Mouse (Mus musculus): ENCODE data around the gene Sult1e1. TPM values are rescaled to one million over a fixed set of nuclear protein-coding genes. Genes with fewer than 3 reads are reported as not detected.

Sult1e1 gene
- total and polyA plus RNA-seq, 3 experiments: not detected

- no peaks in the 10 kb centered on the region for H3K79me2 ChIP-seq (ENCODE audit: control insufficient read depth, insufficient read depth, low read length, poor library complexity)
- no peaks in the 10 kb centered on the region for H3K9me3 ChIP-seq (replicated peaks; ENCODE audit: insufficient read depth, low read length)
- TF ChIP-seq ETS1 (IDR thresholded peaks at IDR 0.05; ENCODE audit: low read depth, low read length) (no peak), RAD21 (IDR thresholded peaks at IDR 0.05; ENCODE audit: low read depth, low read length) (no peak), ZC3H11A (IDR thresholded peaks at IDR 0.05; ENCODE audit: low read depth, low read length) (no peak), KAT2A (conservative IDR thresholded peaks at IDR 0.05; ENCODE audit: low read depth, low read length) (no peak), POLR2AphosphoS2 (IDR thresholded peaks at IDR 0.05; ENCODE audit: low read length) (no peak), UBTF (IDR thresholded peaks at IDR 0.05; ENCODE audit: borderline replicate concordance, insufficient read depth, low read depth, low read length) (no peak), TAL1 (IDR thresholded peaks at IDR 0.05; ENCODE audit: low read length) (no peak), TCF12 (IDR thresholded peaks at IDR 0.05; ENCODE audit: low read depth, low read length) (no peak), SIN3A (IDR thresholded peaks at IDR 0.05; ENCODE audit: low read length) (no peak), ZMIZ1 (IDR thresholded peaks at IDR 0.05; ENCODE audit: low read depth, low read length) (no peak), GATA1 (IDR thresholded peaks at IDR 0.05; ENCODE audit: low read depth, low read length) (no peak), HCFC1 (IDR thresholded peaks at IDR 0.05; ENCODE audit: low read depth, low read length) (no peak), BHLHE40 (IDR thresholded peaks at IDR 0.05; ENCODE audit: borderline replicate concordance, low read depth, low read length) (no peak), MAZ (IDR thresholded peaks at IDR 0.05; ENCODE audit: low read depth, low read length) (no peak), CTCF (IDR thresholded peaks at IDR 0.05 in 2 of 3, conservative IDR thresholded peaks at IDR 0.05 in 1 of 3; ENCODE audit: control insufficient read depth in 1 of 3, insufficient read depth in 1 of 3, low read depth in 2 of 3, low read length in 3 of 3, poor library complexity in 1 of 3, severe bottlenecking in 1 of 3) (no peak), ZNF384 (IDR thresholded peaks at IDR 0.05; ENCODE audit: low read depth, low read length) (no peak), SMC3 (IDR thresholded peaks at IDR 0.05; ENCODE audit: low read depth, low read length) (no peak), POLR2A (IDR thresholded peaks at IDR 0.05; ENCODE audit: control insufficient read depth in 1 of 2, insufficient read depth in 1 of 2, low read depth in 1 of 2, low read length in 2 of 2, poor library complexity in 1 of 2) (no peak), EP300 (IDR thresholded peaks at IDR 0.05; ENCODE audit: low read depth in 1 of 2, low read length in 2 of 2) (no peak), MXI1 (IDR thresholded peaks at IDR 0.05; ENCODE audit: low read depth, low read length) (no peak)
- H3K27me3 ChIP-seq (ENCODE audit: control insufficient read depth in 1 of 2, insufficient read depth in 2 of 2, low read length in 2 of 2): no peaks in the 10 kb centered on the region
- no peak overlapping the region for H3K9ac ChIP-seq (ENCODE audit: control insufficient read depth, low read depth, low read length, poor library complexity, severe bottlenecking)
- no peaks in the 10 kb centered on the region for H3K4me1 ChIP-seq (ENCODE audit: control insufficient read depth in 1 of 2, insufficient read depth in 2 of 2, low read length in 2 of 2)
- H3K36me3 ChIP-seq (ENCODE audit: control insufficient read depth in 1 of 2, insufficient read depth in 2 of 2, low read length in 2 of 2): no peaks in the 10 kb centered on the region
- DNase-seq (ENCODE audit: low read depth, low spot score): no peak
- no peak overlapping the region for H3K27ac ChIP-seq (ENCODE audit: control insufficient read depth, low read depth, low read length)
- H3K4me3 ChIP-seq (ENCODE audit: control insufficient read depth in 1 of 2, insufficient read depth in 1 of 2, low read depth in 2 of 2, low read length in 2 of 2): no peak overlapping the region
Observed at GRCm38 (mm10) chr5:87615128-87615390, 23.7 kb upstream of the Sult1e1 start.

GRCm38 (mm10) chr5:87614364-87615127 lies 23.2 kb upstream of the Sult1e1 start:
- Histone ChIP-seq H3K79me2 (ENCODE audit: control insufficient read depth, insufficient read depth, low read length, poor library complexity) (no peaks in the 10 kb centered on the region), H3K27me3 (ENCODE audit: control insufficient read depth in 1 of 2, insufficient read depth in 2 of 2, low read length in 2 of 2) (no peaks in the 10 kb centered on the region), H3K9ac (ENCODE audit: control insufficient read depth, low read depth, low read length, poor library complexity, severe bottlenecking) (no peak overlapping the region), H3K4me1 (ENCODE audit: control insufficient read depth in 1 of 2, insufficient read depth in 2 of 2, low read length in 2 of 2) (no peaks in the 10 kb centered on the region), H3K27ac (ENCODE audit: control insufficient read depth, low read depth, low read length) (no peak overlapping the region), H3K36me3 (ENCODE audit: control insufficient read depth in 1 of 2, insufficient read depth in 2 of 2, low read length in 2 of 2) (no peaks in the 10 kb centered on the region), H3K4me3 (ENCODE audit: control insufficient read depth in 1 of 2, insufficient read depth in 1 of 2, low read depth in 2 of 2, low read length in 2 of 2) (no peak overlapping the region), H3K9me3 (replicated peaks; ENCODE audit: insufficient read depth, low read length) (no peaks in the 10 kb centered on the region)
- TF ChIP-seq BHLHE40 (IDR thresholded peaks at IDR 0.05; ENCODE audit: borderline replicate concordance, low read depth, low read length) (no peak), POLR2AphosphoS5 (IDR thresholded peaks at IDR 0.05; ENCODE audit: borderline replicate concordance, low read depth, low read length) (no peak), POLR2A (IDR thresholded peaks at IDR 0.05; ENCODE audit: control insufficient read depth in 1 of 2, insufficient read depth in 1 of 2, low read depth in 1 of 2, low read length in 2 of 2, poor library complexity in 1 of 2) (no peak), MAFK (IDR thresholded peaks at IDR 0.05; ENCODE audit: borderline replicate concordance, low read depth, low read length) (no peak), NRF1 (IDR thresholded peaks at IDR 0.05; ENCODE audit: insufficient read depth, low read depth, low read length, poor library complexity, severe bottlenecking) (no peak), EP300 (IDR thresholded peaks at IDR 0.05; ENCODE audit: low read depth in 1 of 2, low read length in 2 of 2) (no peak), E2F4 (IDR thresholded peaks at IDR 0.05; ENCODE audit: borderline replicate concordance, low read depth, low read length) (no peak), CTCF (IDR thresholded peaks at IDR 0.05 in 2 of 3, conservative IDR thresholded peaks at IDR 0.05 in 1 of 3; ENCODE audit: control insufficient read depth in 1 of 3, insufficient read depth in 1 of 3, low read depth in 2 of 3, low read length in 3 of 3, poor library complexity in 1 of 3, severe bottlenecking in 1 of 3) (no peak), SMC3 (IDR thresholded peaks at IDR 0.05; ENCODE audit: low read depth, low read length) (no peak), RCOR1 (IDR thresholded peaks at IDR 0.05; ENCODE audit: low read depth, low read length) (no peak), HCFC1 (IDR thresholded peaks at IDR 0.05; ENCODE audit: low read depth, low read length) (no peak), MYC (IDR thresholded peaks at IDR 0.05; ENCODE audit: low read depth, low read length) (no peak), USF1 (IDR thresholded peaks at IDR 0.05; ENCODE audit: low read depth, low read length) (no peak), SIN3A (IDR thresholded peaks at IDR 0.05; ENCODE audit: low read length) (no peak), MXI1 (IDR thresholded peaks at IDR 0.05; ENCODE audit: low read depth, low read length) (no peak)
- no peak for DNase-seq (ENCODE audit: low read depth, low spot score)

All from MEL (cell line).